Mouse (Mus musculus): ENCODE measurements around the gene Lsm14a. TPM values are rescaled to one million over a fixed set of nuclear protein-coding genes. Genes with fewer than 3 reads are reported as not detected.

Lsm14a gene
- polyA plus RNA-seq, 1 experiment, result 25.3 TPM

- 4% methylated on average over 18 of the region's 18 CpGs for WGBS
- H3K4me1 ChIP-seq (ENCODE audit: control insufficient read depth, insufficient read depth, insufficient read length, low read length), result peaks cover 6% of the 10 kb centered on the region
- H3K36me3 ChIP-seq (ENCODE audit: control insufficient read depth, insufficient read depth, low read length), result no peaks in the 10 kb centered on the region
- no peak for TF ChIP-seq CTCF (IDR thresholded peaks at IDR 0.05; ENCODE audit: extremely low read depth, insufficient read length, insufficient replicate concordance, low read depth, low read length)
- no peak for TF ChIP-seq POLR2A (IDR thresholded peaks at IDR 0.05; ENCODE audit: low read depth, low read length)
- H3K27me3 ChIP-seq (ENCODE audit: control insufficient read depth, insufficient read depth, low read length), result no peaks in the 10 kb centered on the region
- H3K4me3 ChIP-seq (ENCODE audit: low read depth, low read length), result peak overlapping the region; percentile 90
- peak overlapping the region; percentile 98 for H3K27ac ChIP-seq (ENCODE audit: insufficient read depth, low read depth, low read length)
These were observed 2.8 kb downstream of the Lsm14a start for GRCm38 (mm10) chr7:34390111-34390833.

- no peaks in the 10 kb centered on the region for H3K36me3 ChIP-seq (ENCODE audit: control insufficient read depth, insufficient read depth, low read length)
- under 1% methylated on average over 100 of the region's 100 CpGs for whole genome bisulfite sequencing
- peak overlapping the region; percentile 98 for H3K27ac ChIP-seq (ENCODE audit: insufficient read depth, low read depth, low read length)
- H3K4me1 ChIP-seq (ENCODE audit: control insufficient read depth, insufficient read depth, insufficient read length, low read length), result peaks cover 6% of the 10 kb centered on the region
- H3K4me3 ChIP-seq (ENCODE audit: low read depth, low read length), result peak overlapping the region; percentile 90
- TF ChIP-seq CTCF (IDR thresholded peaks at IDR 0.05; ENCODE audit: extremely low read depth, insufficient read length, insufficient replicate concordance, low read depth, low read length) (no peak), POLR2A (IDR thresholded peaks at IDR 0.05; ENCODE audit: low read depth, low read length) (peak; percentile 99)
- no peaks in the 10 kb centered on the region for H3K27me3 ChIP-seq (ENCODE audit: control insufficient read depth, insufficient read depth, low read length)
These were observed 3.6 kb downstream of the Lsm14a start for GRCm38 (mm10) chr7:34389277-34390085.

GRCm38 (mm10) chr7:34388445-34389276, 4.5 kb downstream of the Lsm14a start:
- Histone ChIP-seq H3K27me3 (ENCODE audit: control insufficient read depth, insufficient read depth, low read length) (no peaks in the 10 kb centered on the region), H3K36me3 (ENCODE audit: control insufficient read depth, insufficient read depth, low read length) (no peaks in the 10 kb centered on the region), H3K4me1 (ENCODE audit: control insufficient read depth, insufficient read depth, insufficient read length, low read length) (peaks cover 12% of the 10 kb centered on the region), H3K4me3 (ENCODE audit: low read depth, low read length) (peak overlapping the region; percentile 90), H3K27ac (ENCODE audit: insufficient read depth, low read depth, low read length) (peak overlapping the region; percentile 87)
- WGBS, result under 1% methylated on average over 64 of the region's 64 CpGs
- TF ChIP-seq CTCF (IDR thresholded peaks at IDR 0.05; ENCODE audit: extremely low read depth, insufficient read length, insufficient replicate concordance, low read depth, low read length) (no peak), POLR2A (IDR thresholded peaks at IDR 0.05; ENCODE audit: low read depth, low read length) (no peak; the same call in 1 of the 2 replicates)

- no peaks in the 10 kb centered on the region for H3K27me3 ChIP-seq (ENCODE audit: control insufficient read depth, insufficient read depth, low read length)
- peak overlapping the region; percentile 90 for H3K4me3 ChIP-seq (ENCODE audit: low read depth, low read length)
- peaks cover 14% of the 10 kb centered on the region for H3K4me1 ChIP-seq (ENCODE audit: control insufficient read depth, insufficient read depth, insufficient read length, low read length)
- TF ChIP-seq CTCF (IDR thresholded peaks at IDR 0.05; ENCODE audit: extremely low read depth, insufficient read length, insufficient replicate concordance, low read depth, low read length), result no peak
- no peak for TF ChIP-seq POLR2A (IDR thresholded peaks at IDR 0.05; ENCODE audit: low read depth, low read length)
- H3K27ac ChIP-seq (ENCODE audit: insufficient read depth, low read depth, low read length), result peak overlapping the region; percentile 87
- no peaks in the 10 kb centered on the region for H3K36me3 ChIP-seq (ENCODE audit: control insufficient read depth, insufficient read depth, low read length)
- under 1% methylated on average over 5 of the region's 5 CpGs for WGBS
These were observed 5.2 kb downstream of the Lsm14a start for GRCm38 (mm10) chr7:34387784-34388444.

GRCm38 (mm10) chr7:34382803-34383202, 10.3 kb downstream of the Lsm14a start:
- no peaks in the 10 kb centered on the region for H3K27me3 ChIP-seq (ENCODE audit: control insufficient read depth, insufficient read depth, low read length)
- H3K4me3 ChIP-seq (ENCODE audit: low read depth, low read length), result no peak overlapping the region
- H3K36me3 ChIP-seq (ENCODE audit: control insufficient read depth, insufficient read depth, low read length), result no peaks in the 10 kb centered on the region
- TF ChIP-seq CTCF (IDR thresholded peaks at IDR 0.05; ENCODE audit: extremely low read depth, insufficient read length, insufficient replicate concordance, low read depth, low read length) (no peak), POLR2A (IDR thresholded peaks at IDR 0.05; ENCODE audit: low read depth, low read length) (no peak)
- 23% methylated on average over 1 of the region's 1 CpGs for WGBS
- peaks cover 10% of the 10 kb centered on the region for H3K4me1 ChIP-seq (ENCODE audit: control insufficient read depth, insufficient read depth, insufficient read length, low read length)
- no peak overlapping the region for H3K27ac ChIP-seq (ENCODE audit: insufficient read depth, low read depth, low read length)

GRCm38 (mm10) chr7:34381733-34382132, 11.4 kb downstream of the Lsm14a start:
- H3K27me3 ChIP-seq (ENCODE audit: control insufficient read depth, insufficient read depth, low read length), result no peaks in the 10 kb centered on the region
- WGBS, result 83% methylated on average over 5 of the region's 5 CpGs
- no peak for TF ChIP-seq CTCF (IDR thresholded peaks at IDR 0.05; ENCODE audit: extremely low read depth, insufficient read length, insufficient replicate concordance, low read depth, low read length)
- TF ChIP-seq POLR2A (IDR thresholded peaks at IDR 0.05; ENCODE audit: low read depth, low read length), result no peak
- no peaks in the 10 kb centered on the region for H3K36me3 ChIP-seq (ENCODE audit: control insufficient read depth, insufficient read depth, low read length)
- no peak overlapping the region for H3K4me3 ChIP-seq (ENCODE audit: low read depth, low read length)
- H3K27ac ChIP-seq (ENCODE audit: insufficient read depth, low read depth, low read length), result no peak overlapping the region
- peaks cover 10% of the 10 kb centered on the region for H3K4me1 ChIP-seq (ENCODE audit: control insufficient read depth, insufficient read depth, insufficient read length, low read length)
